Mouse (Mus musculus) T-helper 2 cell (primary cell): Measurements from ENCODE around the gene Nfe2l2.

Source experiments
- in situ Hi-C: fragments of 300-600 bp; cut with MboI, MseI; formaldehyde crosslinking; loops from one replicate; pipeline ENCODE4 v1.15.1; 2025; ENCODE audit warnings: high pct_unique_total_duplicates

Nfe2l2 gene

DNA sequence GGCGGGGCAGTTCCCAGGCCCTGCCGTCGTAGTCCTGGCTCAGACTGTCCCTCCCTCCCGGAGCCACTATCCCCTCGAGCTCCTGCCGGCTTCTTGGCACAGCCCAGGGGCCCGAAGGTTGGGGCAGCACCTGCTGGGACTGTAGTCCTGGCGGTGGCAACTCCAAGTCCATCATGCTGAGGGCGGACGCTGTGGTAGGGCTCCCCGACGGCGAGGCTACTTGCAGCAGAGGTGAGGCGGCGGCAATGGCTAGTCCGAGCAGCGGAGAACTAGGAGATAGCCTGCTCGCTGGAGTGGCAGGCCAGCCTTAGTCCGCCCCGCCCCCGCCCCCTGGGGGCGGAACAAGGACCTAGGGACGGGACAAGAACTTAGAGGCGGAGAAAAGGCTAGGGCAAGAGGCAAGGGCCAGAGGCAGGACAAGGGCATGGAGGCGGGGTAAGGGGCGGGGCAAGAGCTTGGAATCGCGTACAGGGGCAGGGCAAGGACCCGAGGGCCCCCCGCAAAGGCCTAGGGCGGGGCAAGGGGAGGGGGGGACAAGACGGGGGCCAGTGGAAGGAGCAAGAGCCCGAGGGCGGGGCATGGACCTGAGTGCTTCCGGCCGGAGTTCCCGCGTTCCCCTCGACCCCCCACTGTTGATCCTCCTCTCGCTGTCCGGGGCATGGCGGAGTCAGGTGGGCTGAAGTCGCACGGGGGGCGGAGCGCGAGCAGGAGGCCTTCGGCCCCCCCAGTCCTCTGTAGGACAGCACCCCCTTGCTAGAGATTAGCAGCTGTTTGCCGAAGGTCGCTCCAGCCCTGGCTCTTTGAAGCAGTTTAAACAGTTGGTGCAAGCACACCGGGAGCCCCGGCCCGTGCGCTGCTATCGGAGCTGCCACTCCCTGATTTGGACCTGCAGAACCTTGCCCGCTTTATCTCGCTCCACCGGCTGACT is at the start of gene Nfe2l2:
Gene Nfe2l2, minus strand, starts transcription at position 408 of the 928 bp plus-strand sequence.
- in situ Hi-C loops: loop anchor here (5.0 kb wide), 1 partner anchor 47 kb away; the partner anchor contains the start of gene Hnrnpa3

DNA sequence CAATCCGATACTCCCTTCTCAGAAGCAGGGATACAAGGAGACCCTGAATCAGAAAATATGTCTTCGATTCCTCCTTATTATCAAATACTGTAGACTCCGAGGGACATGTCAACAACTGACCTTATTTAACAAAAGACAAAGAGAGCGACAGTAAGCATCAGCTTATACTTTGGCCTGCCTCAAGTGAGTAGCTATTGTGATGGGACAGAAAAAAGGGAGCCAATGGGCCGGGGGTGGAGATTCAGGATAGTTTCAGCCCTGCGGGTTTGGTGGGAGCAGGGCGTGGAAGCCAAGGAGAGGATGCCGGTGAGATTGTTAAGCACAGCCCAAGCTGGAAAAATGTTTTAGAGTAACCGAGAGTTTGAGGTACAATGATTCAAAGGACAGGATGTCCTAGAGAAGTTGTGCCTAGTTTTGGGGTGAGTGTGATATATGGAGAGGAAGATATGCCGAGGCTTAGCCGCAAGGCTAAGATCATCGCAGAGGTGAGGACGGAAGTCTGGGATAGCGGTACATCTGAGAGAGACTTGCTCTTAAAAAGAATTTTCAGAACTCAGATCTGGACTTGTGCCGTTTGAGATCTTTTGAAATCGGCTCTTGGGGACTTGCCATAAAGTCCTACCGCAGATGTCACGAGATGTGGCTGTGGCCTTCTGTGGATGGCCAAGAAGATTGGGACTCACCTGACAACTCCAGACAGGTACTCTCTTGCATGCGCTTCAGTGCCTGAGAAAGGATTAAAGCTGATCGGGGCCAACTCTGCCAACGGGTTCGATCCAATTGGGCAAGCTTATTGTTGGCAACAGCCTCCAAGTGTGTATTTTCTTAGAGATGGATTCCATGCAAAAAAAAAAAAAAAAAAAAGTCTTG is 48.1 kb upstream of the Nfe2l2 start:
- in situ Hi-C loops: no loop called here

DNA sequence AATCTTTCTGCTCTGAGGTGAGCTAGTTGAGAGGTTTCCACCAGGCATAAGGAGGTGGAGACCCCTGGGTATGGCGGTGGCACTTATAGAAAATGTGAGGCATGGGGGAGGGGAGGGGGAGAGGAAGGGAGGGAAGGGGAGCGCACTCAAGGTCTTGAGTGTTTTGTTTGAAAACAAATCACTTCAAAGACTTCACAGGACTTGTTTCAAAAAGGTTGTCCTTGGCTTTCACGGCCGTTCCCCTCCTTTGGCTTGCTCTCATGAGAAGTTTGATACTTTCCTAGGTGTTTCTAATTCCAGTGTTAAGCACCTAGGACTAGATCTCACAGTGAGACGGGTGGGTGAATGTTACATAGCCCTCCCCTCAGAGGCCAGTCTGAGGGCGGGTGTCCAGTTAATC is 47.5 kb upstream of the Nfe2l2 start:
- in situ Hi-C loops: no loop called here

DNA sequence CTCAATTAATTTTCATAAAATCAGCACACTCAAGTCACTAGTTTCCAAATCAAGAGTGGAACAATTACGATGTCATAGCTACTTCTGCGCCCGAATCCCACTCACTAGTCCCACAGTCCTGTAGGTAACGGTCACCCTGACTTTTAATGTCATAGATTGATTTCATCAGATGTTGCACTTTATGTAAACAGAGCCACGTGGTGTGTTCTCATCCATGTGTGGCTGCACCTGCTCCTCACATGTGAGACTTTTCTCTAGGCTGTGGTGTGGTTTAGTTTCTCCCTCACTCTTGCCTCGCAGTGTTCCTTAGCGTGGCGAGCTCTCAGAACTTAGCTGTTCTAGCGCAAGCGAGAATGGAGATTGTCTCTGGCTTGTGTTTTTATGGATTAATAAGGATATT is 46.4 kb upstream of the Nfe2l2 start:
- in situ Hi-C loops: no loop called here

DNA sequence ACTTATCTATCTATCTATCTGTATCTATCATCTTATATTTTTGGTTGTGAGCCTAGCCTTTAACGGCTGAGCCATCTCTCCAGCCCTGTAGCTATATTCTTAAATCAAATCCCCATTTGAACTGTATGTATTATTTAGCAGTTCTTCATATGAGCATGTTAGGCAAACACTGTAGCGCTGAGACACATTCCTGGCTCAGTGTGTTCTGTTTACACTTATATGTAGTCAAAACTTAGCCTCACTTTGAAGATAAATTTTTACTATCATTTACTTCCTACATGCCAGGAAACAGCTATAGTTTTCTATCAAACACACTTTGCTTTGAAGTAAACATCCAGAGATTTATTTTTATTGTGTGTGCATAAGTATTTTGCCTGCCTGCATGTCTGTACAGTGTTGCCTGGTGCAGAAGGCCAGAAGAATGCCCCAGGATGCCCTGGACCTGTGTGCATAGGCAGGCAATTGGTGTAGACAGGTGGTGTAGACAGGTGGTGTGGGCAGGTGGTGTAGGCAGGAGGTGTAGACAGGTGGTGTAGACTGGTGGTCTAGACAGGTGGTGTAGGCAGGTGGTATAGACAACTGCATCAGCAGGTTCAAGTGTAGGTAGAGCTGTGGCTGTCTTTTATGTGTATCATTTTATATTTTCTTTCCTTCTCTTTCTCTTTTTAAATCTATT is 45.7 kb upstream of the Nfe2l2 start:
- in situ Hi-C loops: no loop called here

DNA sequence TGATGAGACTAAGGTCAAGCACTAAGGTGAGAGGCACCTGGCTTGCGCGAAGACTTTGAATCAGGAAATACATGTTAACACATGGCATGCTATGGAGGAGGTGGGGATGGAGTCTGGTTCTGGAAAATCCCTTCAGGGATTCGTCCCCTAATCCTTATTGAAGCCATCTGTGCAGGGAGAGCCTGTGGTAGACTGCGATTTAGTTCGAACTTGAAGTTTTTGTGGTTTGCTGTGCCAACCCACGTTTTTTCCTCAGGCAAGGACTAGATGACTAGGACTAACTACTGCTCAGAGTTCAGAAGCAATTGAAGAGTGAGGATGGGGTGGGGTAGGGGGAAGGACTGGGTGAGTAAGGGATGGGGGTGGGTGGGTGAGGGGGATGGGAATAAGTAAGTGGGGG is 44.4 kb upstream of the Nfe2l2 start:
- in situ Hi-C loops: loop anchor here (25.0 kb wide), 1 partner anchor 287 kb away; no protein-coding TSS in a partner anchor

DNA sequence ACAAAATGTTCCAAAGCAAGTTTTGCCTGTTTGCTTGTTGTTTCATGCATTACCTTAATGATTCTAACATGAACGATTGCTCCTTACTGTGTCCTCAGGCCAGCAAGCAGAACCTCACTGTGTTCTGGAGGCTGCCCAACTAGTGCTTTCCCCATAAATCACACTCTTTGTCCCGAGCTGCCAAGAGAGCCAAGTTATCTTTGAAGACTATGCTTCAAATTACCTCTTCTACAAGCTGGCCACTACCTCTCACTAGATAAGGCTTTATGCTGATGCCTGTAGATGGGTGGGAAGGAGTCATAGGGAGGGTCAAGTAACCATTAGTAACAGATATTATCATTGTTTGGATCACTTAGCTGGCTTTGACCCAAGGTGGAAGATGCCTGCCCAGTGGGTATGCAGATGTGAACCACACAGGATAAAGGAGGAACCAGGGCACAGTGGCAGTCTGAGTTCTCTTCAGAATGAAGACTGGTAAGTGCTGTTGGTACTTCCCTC is 32.6 kb upstream of the Nfe2l2 start:
- in situ Hi-C loops: loop anchor here (25.0 kb wide), 1 partner anchor 275 kb away; no protein-coding TSS in a partner anchor

DNA sequence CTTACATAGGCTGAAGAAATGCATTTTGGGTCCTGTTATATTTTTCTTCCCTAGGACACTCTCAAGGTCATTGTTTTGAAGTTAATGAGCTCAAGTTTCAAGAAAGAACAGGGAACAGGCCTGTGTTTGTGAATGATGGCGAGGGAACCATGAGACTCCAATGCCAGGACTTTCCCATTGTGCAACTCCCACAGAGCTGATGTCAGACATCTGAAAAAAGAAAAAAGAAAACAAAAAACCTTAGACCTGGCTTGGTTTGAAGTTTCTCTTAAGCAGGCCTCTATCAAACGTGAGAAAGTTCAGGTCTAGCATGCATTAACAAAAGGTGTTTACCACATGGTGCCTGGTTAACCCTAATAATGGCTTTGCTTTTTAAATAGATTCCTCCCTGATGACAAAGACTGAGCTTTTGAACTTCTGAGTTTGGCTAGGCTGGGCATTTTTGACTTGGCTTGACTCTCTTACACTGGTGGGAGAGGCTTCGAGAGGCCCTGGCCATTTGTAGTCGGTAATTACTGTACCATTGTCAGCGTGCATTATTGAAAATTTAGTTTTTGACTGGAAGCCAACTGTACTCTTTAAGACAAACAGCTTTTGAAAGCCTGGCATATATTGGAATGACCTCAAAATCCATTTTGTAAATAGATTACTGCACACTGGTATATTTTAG is 29.9 kb upstream of the Nfe2l2 start:
- in situ Hi-C loops: loop anchor here (25.0 kb wide), 1 partner anchor 272 kb away; no protein-coding TSS in a partner anchor

DNA sequence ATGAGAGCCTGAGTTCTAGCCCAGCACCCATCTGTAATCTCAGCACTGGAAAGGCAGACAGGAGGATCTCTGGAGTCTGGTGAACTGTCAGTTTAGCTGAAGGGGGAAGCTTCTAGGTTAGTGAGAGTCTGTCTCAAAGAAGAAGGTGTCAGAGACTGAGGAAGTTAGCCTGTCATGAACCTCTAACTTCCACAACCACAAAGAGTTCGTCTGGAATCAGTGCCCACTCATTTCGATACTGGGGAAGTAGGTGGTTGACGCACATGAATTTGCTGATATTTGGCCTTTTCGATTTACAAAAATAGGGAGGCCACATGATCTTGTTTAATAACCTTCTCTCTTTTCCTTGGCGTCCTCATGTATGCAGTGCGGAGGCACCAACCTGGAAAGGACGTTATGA is 28.7 kb upstream of the Nfe2l2 start:
- in situ Hi-C loops: loop anchor here (25.0 kb wide), 1 partner anchor 271 kb away; no protein-coding TSS in a partner anchor

DNA sequence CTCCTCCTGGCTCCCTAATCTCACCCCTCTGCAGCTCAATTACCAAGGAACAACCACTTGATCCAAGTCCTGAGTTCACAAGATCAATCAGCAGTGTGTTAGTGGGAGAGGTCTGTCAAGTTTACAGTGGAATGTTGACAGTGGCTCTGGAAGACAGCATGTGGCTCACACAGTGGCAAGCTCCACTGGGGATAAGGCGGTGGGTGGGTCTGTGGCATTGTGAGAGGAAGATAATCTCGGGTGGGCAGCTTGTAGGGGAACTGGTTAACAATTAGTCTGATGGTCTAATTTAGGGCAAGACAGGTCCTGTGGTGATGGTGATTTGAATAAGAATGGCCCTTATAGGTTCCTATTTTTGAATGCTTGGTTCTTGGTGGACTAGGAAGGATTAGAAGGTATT is 27.5 kb upstream of the Nfe2l2 start:
- in situ Hi-C loops: loop anchor here (25.0 kb wide), 1 partner anchor 270 kb away; no protein-coding TSS in a partner anchor

DNA sequence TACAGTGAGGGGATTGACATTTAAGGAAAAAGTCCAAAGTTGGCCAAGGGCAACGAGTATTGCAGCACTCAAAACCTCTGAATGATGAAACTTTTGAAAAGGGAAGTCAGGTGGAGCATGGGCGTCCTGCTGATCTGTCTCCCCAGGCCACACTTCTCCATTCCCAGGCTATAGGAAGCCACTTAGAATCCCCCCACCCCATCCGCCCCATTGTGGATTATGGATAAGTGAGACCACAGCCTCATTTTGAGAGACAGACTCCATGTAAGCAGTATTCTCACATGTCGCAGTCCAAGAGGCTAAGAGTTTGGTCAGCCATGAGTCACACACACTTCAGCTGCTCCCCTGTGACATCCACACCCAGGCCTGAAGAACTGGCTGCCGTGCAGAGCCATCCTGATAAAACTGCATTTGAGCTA is 26.8 kb upstream of the Nfe2l2 start:
- in situ Hi-C loops: loop anchor here (25.0 kb wide), 1 partner anchor 269 kb away; no protein-coding TSS in a partner anchor

DNA sequence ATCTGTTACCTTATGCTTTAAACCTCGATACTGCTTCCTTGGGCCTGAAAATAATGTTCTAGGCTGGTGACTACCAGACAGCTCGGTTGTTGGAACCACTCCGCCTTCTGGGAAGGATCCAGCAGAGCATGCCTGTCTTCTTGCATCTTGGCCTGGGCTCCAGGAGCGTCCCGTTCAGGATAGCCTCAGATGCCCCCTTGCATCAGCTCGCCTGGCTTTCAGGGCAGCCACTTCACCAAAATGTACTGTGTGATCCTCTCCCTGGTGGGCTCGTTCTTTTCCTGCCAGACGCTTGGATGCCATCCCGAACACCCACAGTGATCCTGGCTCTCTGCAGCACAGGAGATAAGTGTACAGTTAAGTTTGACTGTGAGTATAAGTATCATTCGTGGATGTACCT is 25.6 kb upstream of the Nfe2l2 start:
- in situ Hi-C loops: loop anchor here (25.0 kb wide), 1 partner anchor 268 kb away; no protein-coding TSS in a partner anchor

DNA sequence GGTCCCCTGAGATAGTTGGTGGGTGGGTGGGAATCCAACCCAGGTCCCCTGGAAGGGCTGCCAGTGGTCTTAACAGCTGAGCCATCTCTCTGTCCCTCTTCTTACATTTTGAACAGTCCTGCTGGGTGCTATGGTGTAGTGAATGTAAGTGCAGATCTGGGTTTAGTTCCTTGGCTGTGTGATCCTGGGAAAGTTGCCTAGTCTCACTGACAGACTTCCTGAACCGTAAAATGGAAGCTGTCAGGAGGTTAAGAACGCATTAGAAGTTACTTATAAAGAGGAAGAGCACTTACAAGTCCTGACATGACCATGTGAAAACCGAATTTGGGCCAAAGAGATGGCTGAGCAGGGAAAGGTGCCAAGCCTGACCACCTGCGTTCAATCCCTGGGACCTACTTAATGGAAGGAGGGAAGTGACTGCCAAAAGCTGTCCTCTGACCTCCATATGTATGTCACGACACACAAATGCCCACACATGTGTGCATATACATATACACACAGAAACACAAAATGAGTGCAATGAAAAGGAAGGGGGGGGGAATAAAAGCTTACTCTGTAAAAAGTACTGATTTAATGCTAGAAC is 20.5 kb upstream of the Nfe2l2 start:
- in situ Hi-C loops: loop anchor here (25.0 kb wide), 1 partner anchor 263 kb away; no protein-coding TSS in a partner anchor

DNA sequence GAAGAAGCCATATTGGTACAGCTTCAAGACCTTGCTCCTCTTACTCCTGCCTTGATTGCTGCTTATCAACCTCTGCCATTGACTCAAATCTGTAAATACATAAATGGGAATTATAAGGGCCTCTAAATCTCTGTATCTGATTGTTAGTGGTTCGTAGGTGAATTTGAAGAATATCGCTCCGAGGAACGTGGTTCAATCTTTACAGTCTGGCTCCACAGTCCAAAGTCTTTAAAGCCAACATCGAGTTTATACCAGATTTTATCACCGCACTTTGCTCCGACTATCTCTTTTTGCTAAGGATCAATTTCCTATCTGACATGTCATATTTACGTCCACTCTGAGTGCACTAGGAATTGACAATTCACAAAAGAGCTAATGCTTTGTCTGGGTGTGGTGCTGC is 19.0 kb upstream of the Nfe2l2 start:
- in situ Hi-C loops: no loop called here

DNA sequence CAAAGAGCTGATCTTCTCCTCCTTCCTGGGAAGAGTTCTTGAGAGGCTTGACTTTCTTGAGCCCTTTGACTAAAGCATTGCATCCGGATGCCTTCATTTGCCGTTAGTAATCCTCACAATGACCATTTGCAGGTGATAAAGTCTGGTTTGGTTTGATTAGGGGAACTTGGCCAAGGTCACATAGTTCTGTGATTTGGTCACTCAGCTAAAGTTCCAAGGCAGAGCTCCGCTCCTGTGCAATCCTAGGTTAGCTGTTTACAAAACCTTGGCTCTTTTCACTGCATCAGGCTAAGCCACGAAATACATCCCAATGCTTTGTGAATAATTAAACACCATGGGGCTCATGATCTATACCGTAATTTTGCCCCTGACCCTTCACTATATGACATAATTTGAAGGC is 18.5 kb upstream of the Nfe2l2 start:
- in situ Hi-C loops: no loop called here

DNA sequence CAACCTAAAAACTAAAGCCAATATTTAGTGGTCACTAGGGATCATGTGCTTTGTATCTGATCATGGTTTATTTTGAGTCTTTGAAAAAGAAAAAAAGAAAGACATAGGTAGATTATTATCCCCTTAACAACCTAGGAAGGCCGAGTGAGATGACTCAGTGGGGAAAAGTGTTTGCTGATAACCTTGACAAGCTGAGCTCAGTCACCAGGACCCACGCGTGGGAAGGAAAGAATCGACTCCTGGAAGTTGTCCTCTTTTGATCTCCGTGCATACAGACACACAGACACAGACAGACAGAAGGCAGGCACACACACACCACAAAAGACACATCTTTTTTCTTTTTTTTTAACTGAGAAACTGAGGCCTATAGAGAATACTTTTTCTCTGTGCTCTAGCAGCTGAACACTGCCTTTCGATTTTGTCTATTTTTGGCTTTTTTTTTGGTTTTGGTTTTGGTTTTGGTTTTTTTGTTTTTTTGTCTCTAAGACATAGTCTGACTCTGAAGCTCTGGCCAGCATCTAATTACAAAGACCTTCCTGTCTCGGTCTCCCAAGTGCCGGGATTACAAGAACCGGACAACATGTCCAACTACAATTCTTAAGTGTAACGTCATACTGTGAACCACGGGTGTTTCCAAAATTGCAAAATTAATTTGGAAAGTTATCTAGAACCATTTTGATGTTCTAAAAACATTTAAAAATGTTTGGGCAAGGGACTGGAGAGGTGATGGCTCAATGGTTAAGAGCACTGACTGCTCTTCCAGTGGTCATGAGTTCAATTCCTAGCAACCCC is 16.0 kb upstream of the Nfe2l2 start:
- in situ Hi-C loops: no loop called here

DNA sequence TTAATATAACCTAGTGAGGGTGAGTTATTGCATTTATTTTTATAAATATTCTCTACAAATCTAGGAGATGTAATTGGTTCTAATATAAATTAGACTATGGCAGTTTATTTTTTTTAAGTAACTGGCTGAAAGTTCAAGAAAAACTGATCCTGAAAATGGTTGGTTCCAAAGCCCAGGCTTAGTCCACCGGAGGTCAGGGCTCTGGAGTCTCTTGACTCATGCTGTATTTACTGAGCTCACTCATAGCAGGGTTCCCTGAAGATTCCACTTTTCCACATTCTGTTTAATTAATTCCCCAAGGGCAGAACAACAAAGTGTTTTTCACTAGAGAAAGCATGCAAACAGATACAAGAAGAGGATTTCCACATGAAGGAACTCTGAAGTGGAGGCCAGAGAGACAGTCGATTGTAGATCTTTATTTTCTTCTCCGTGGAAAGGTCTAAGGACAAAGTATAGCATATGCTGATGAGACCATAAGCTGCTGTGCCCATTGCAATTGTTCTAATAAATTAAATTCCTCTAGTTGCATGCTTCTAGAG is 15.0 kb upstream of the Nfe2l2 start:
- in situ Hi-C loops: no loop called here

DNA sequence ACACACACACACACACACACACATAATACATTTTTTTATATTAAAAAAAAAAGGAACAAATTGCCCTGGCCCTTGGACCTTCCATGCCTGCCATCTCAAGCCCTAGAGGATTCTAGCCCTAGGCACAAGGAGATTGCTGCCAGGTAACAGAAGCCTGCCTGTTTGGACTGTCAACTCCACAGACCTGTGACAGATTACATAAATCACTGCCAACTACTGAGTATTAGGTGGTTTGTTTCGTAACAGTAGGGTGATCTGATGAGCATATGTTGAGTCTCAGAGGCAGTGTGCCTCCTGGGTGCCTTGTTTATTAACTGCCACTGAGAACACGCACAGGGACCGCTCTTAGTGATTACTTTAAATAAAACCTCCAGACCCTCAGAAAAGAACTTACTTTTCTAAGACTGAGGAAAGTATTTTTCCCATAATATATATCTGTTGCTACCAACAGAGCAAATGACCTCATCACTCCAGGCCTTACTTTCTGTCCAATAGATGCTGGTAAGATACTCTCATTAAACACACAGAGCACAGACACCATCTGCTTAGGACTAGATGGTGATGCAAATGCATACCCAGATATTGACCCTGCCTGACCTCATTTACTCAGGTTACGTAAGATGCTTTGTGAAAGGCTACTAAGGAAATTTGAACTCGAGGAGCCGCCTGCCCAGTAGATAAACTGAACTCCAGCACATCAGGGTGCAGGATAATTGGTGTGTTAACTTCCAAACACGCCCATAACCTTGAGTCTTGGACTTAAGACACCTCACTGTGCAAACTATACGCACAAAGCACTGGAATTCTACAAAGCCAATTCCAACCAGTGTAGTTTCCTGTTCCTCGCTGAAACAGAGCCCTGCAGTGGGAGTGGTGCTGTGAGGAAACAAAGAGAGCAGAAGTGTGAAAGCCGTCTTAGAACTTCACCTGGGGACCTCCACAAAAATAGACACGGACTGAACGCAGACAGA is 11.9 kb upstream of the Nfe2l2 start:
- in situ Hi-C loops: no loop called here
